Mouse (Mus musculus): ENCODE results near the gene Rap1b.

The Rap1b gene

GRCm38 (mm10) chr10:117858241-117858640 is 12.4 kb upstream of the Rap1b start:
- WGBS = 87% methylated on average over 5 of the region's 5 CpGs

- 69% methylated on average over 8 of the region's 8 CpGs for WGBS
Observed at GRCm38 (mm10) chr10:117856001-117856720, 10.3 kb upstream of the Rap1b start.

GRCm38 (mm10) chr10:117852648-117853192 is 6.9 kb upstream of the Rap1b start:
- WGBS = 93% methylated on average over 10 of the region's 10 CpGs

- 78% methylated on average over 3 of the region's 3 CpGs for WGBS
Observed at GRCm38 (mm10) chr10:117848981-117849380, 3.1 kb upstream of the Rap1b start.

- 74% methylated on average over 9 of the region's 9 CpGs for WGBS
Observed at GRCm38 (mm10) chr10:117846796-117847195, 961 bp upstream of the Rap1b start.

- under 1% methylated on average over 21 of the region's 21 CpGs for WGBS
Observed at GRCm38 (mm10) chr10:117846260-117846632, 411 bp upstream of the Rap1b start.

- under 1% methylated on average over 49 of the region's 52 CpGs for WGBS
Observed at GRCm38 (mm10) chr10:117844782-117845596, 846 bp downstream of the Rap1b start.

- 7% methylated on average over 5 of the region's 5 CpGs for WGBS
Observed at GRCm38 (mm10) chr10:117844279-117844678, 1.6 kb downstream of the Rap1b start.

GRCm38 (mm10) chr10:117843690-117844089 is 2.1 kb downstream of the Rap1b start:
- WGBS = 47% methylated on average over 5 of the region's 5 CpGs

GRCm38 (mm10) chr10:117841765-117842164 is 4.1 kb downstream of the Rap1b start:
- WGBS = 67% methylated on average over 1 of the region's 1 CpGs

GRCm38 (mm10) chr10:117840431-117840995 is 5.3 kb downstream of the Rap1b start:
- 82% methylated on average over 5 of the region's 5 CpGs for WGBS

GRCm38 (mm10) chr10:117839737-117840136 is 6.1 kb downstream of the Rap1b start:
- 77% methylated on average over 3 of the region's 3 CpGs for WGBS

- 81% methylated on average over 3 of the region's 3 CpGs for WGBS
Observed at GRCm38 (mm10) chr10:117838924-117839323, 6.9 kb downstream of the Rap1b start.

GRCm38 (mm10) chr10:117836354-117836753 is 9.5 kb downstream of the Rap1b start:
- WGBS = 79% methylated on average over 2 of the region's 2 CpGs

- 42% methylated on average over 5 of the region's 5 CpGs for WGBS
Observed at GRCm38 (mm10) chr10:117835453-117835852, 10.4 kb downstream of the Rap1b start.

- WGBS = 74% methylated on average over 3 of the region's 3 CpGs
Observed at GRCm38 (mm10) chr10:117830797-117831196, 15.0 kb downstream of the Rap1b start.

GRCm38 (mm10) chr10:117829472-117830155 is 16.2 kb downstream of the Rap1b start:
- WGBS = 89% methylated on average over 7 of the region's 7 CpGs

- 64% methylated on average over 4 of the region's 4 CpGs for WGBS
Observed at GRCm38 (mm10) chr10:117829022-117829421, 16.8 kb downstream of the Rap1b start.

GRCm38 (mm10) chr10:117828536-117828935 is 17.3 kb downstream of the Rap1b start:
- WGBS = 70% methylated on average over 4 of the region's 4 CpGs

GRCm38 (mm10) chr10:117824647-117825046 is 21.2 kb downstream of the Rap1b start:
- 76% methylated on average over 4 of the region's 4 CpGs for WGBS

- 44% methylated on average over 4 of the region's 4 CpGs for WGBS
Observed at GRCm38 (mm10) chr10:117824139-117824538, 21.7 kb downstream of the Rap1b start.

GRCm38 (mm10) chr10:117823321-117823720 is 22.5 kb downstream of the Rap1b start:
- 81% methylated on average over 6 of the region's 6 CpGs for WGBS

Measured in cerebral cortex, adult 2 months (tissue).